ENCODE assay signal across 7 mouse cellular contexts in genomic region chr17:31060588-31061345, GRCm38 (mm10). TPM values are rescaled to one million over a fixed set of nuclear protein-coding genes. Genes with fewer than 3 reads are reported as not detected.
A peak's percentile ranks its signal among the peaks of the same experiment; 100 is the strongest.
DNase-seq lines count a peak whose midpoint lies in the region; ATAC-seq and TF ChIP-seq lines count a peak whose summit lies in the region.

No protein-coding gene starts in this region.

- no peak for ATAC-seq in heart, embryonic 12.5 days (ENCODE audit: insufficient number of reproducible peaks, low FRiP score)
- ATAC-seq in megakaryocyte-erythroid progenitor cell, adult 5-6 weeks (replicated peaks; ENCODE audit: low FRiP score, low TSS enrichment, poor library complexity, severe bottlenecking), result peak; percentile 76
- no peak for ATAC-seq in intestine, postnatal 0 days

- 4% methylated on average over 13 of the region's 13 CpGs for WGBS in thymus, adult 2 months
- WGBS in heart, embryonic 12.5 days, result 54% methylated on average over 13 of the region's 13 CpGs
- WGBS in intestine, postnatal 0 days, result 54% methylated on average over 13 of the region's 13 CpGs

- DNase-seq in thymus, adult 2 months, result peak; percentile 57
- no peak for DNase-seq in thymus, adult 18-20 months
- peak; percentile 72 to 81 for DNase-seq in kidney, postnatal 36 days
- no peak for DNase-seq in testis, postnatal 10 days (ENCODE audit: low spot score)

- H3K4me1 ChIP-seq in thymus, adult 2 months (replicated peaks; ENCODE audit: control insufficient read depth, insufficient read depth, low read length), result peaks cover 41% of the 10 kb centered on the region
- peaks cover 35% of the 10 kb centered on the region for H3K4me1 ChIP-seq in heart, embryonic 12.5 days (replicated peaks)
- no peaks in the 10 kb centered on the region for H3K4me1 ChIP-seq in intestine, postnatal 0 days (replicated peaks; ENCODE audit: control insufficient read depth, insufficient read depth, low read length)

- no peaks in the 10 kb centered on the region for H3K9me3 ChIP-seq in heart, embryonic 12.5 days (replicated peaks)
- H3K9me3 ChIP-seq in intestine, postnatal 0 days (ENCODE audit: control insufficient read depth), result no peaks in the 10 kb centered on the region

- H3K36me3 ChIP-seq in thymus, adult 2 months (ENCODE audit: control insufficient read depth, insufficient read depth, low read length), result peaks cover 12% of the 10 kb centered on the region
- 0 out of 2 replicates have a peak, but pooled peaks cover 3% of the 10 kb centered on the region for H3K36me3 ChIP-seq in heart, embryonic 12.5 days
- peaks cover 4% of the 10 kb centered on the region; the same call in 1 of the 2 replicates for H3K36me3 ChIP-seq in intestine, postnatal 0 days (ENCODE audit: control insufficient read depth, insufficient read depth)

- H3K9ac ChIP-seq in heart, embryonic 12.5 days, result no peak overlapping the region
- H3K9ac ChIP-seq in intestine, postnatal 0 days (ENCODE audit: low read depth, low read length), result no peak overlapping the region

- no peak for TF ChIP-seq POLR2A in thymus, adult 2 months (IDR thresholded peaks at IDR 0.05; ENCODE audit: control insufficient read depth, extremely low read depth, insufficient read depth, low read length, poor library complexity)

- H3K27ac ChIP-seq in thymus, adult 2 months (ENCODE audit: control insufficient read depth, insufficient read depth, low read length), result peak overlapping the region; percentile 88
- H3K27ac ChIP-seq in heart, embryonic 12.5 days (ENCODE audit: poor library complexity, severe bottlenecking), result peak overlapping the region; percentile 8; the same call in 1 of the 2 replicates
- H3K27ac ChIP-seq in intestine, postnatal 0 days (ENCODE audit: low read depth, low read length), result no peak overlapping the region

- peak overlapping the region; percentile 35 for H3K4me3 ChIP-seq in thymus, adult 2 months (ENCODE audit: control insufficient read depth, insufficient read depth, low read length)
- no peak overlapping the region for H3K4me3 ChIP-seq in heart, embryonic 12.5 days
- no peak overlapping the region for H3K4me3 ChIP-seq in intestine, postnatal 0 days (ENCODE audit: low read depth, low read length)

- peak overlapping the region; percentile 17; the same call in 1 of the 2 replicates for H3K4me2 ChIP-seq in heart, embryonic 12.5 days
- no peak overlapping the region for H3K4me2 ChIP-seq in intestine, postnatal 0 days (replicated peaks; ENCODE audit: low read depth)

- TF ChIP-seq CTCF in thymus, adult 2 months (IDR thresholded peaks at IDR 0.05; ENCODE audit: borderline replicate concordance, control insufficient read depth, extremely low read depth, insufficient read depth, low read length, poor library complexity), result no peak
- no peak for TF ChIP-seq CTCF in intestine, postnatal 0 days (IDR thresholded peaks at IDR 0.05; ENCODE audit: low read depth)

- no peaks in the 10 kb centered on the region for H3K27me3 ChIP-seq in thymus, adult 2 months (ENCODE audit: control insufficient read depth, insufficient read depth, low read length)
- peaks cover 22% of the 10 kb centered on the region for H3K27me3 ChIP-seq in heart, embryonic 12.5 days (replicated peaks)
- H3K27me3 ChIP-seq in intestine, postnatal 0 days (replicated peaks; ENCODE audit: control insufficient read depth, insufficient read depth, low read length), result peaks cover 35% of the 10 kb centered on the region

RNA-seq across cellular contexts. Expression of gene Abcg1, which starts 3.3 kb away (rescaled TPM):
- 103 and 107 TPM in 2 replicates for polyA plus RNA-seq in thymus, adult 2 months (2012; rRNA removed)
- 5.5 and 6.6 TPM in 2 replicates for polyA plus RNA-seq in heart, embryonic 12.5 days (2016; fragmentation: Nextera tagmentation; extraction: Ambion mirVana)
- total RNA-seq in megakaryocyte-erythroid progenitor cell, adult 5-6 weeks (2014; fragmentation: Nextera tagmentation), result 5.4 and 8.5 TPM in 2 replicates
- total RNA-seq in megakaryocyte-erythroid progenitor cell, adult 5-6 weeks (2017), result 5.1 and 9.6 TPM in 2 replicates
- polyA plus RNA-seq in intestine, postnatal 0 days (2015; fragmentation: Nextera tagmentation; extraction: Ambion mirVana), result 3.3 and 3.4 TPM in 2 replicates

Comparison
In these comparisons a context has a peak if more than half of its experiments do, and no peak if none do; other contexts are left out.
1. DNase-seq: peak in thymus, adult 2 months (single experiment) and kidney, postnatal 36 days (2 of 2); none in thymus, adult 18-20 months (0 of 2) and testis, postnatal 10 days (single experiment).
2. RNA of gene Abcg1, which starts 3.3 kb away (polyA plus RNA-seq): 103 to 107 TPM in thymus, adult 2 months; 5.5 to 6.6 TPM in heart, embryonic 12.5 days and 3.3 to 3.4 TPM in intestine, postnatal 0 days; every median in the first group is over 10 times any median in the second.